Mouse (Mus musculus) adrenal gland, postnatal 14 days (tissue): ENCODE measurements around the gene Zkscan5. TPM values are rescaled to one million over a fixed set of nuclear protein-coding genes. Genes with fewer than 3 reads are reported as not detected.
A peak's percentile ranks its signal among the peaks of the same experiment; 100 is the strongest.
"Not testable (repeated sequence)": the region's sequence is repeated elsewhere in the genome, so short reads cannot be mapped to it uniquely, and the experiment has no call there.

Source experiments
- DNase-seq: peaks from one replicate; pipeline ENCODE4 v3.0.0; 2021; ENCODE audit warnings: mixed read lengths
- long read RNA-seq, 2 experiments: library from polyadenylated mRNA; stranded (forward); transcript quantifications; one replicate each; pipeline ENCODE4 v2.0.0; 2021
- total RNA-seq: library from RNA; stranded (reverse); gene quantifications from 2 replicates; pipeline ENCODE4 v1.2.3, GENCODE M21; 2021

Gene Zkscan5
- 12.2 and 14.3 TPM in 2 replicates for total RNA-seq
- long read RNA-seq, experiment 1, transcript Zkscan5-202 (6 exons, 3,794 nt): major isoform, 8 of 17 reads
- long read RNA-seq, experiment 1, partial matches to known transcripts: 1 of 17 reads
- long read RNA-seq, experiment 1, other reads (novel, unspliced or antisense): 6 of 17 reads
- long read RNA-seq, experiment 2, transcript Zkscan5-202 (6 exons, 3,794 nt): major isoform, 12 of 18 reads
- long read RNA-seq, experiment 2, partial matches to known transcripts: 3 of 18 reads
- long read RNA-seq, experiment 2, other reads (novel, unspliced or antisense): 3 of 18 reads

- peak; percentile 99 for DNase-seq
These were observed at the start of gene Zkscan5 for GRCm38 (mm10) chr5:145203936-145204691. Gene Zkscan5 (plus strand): TSS chr5:145204562.

DNA sequence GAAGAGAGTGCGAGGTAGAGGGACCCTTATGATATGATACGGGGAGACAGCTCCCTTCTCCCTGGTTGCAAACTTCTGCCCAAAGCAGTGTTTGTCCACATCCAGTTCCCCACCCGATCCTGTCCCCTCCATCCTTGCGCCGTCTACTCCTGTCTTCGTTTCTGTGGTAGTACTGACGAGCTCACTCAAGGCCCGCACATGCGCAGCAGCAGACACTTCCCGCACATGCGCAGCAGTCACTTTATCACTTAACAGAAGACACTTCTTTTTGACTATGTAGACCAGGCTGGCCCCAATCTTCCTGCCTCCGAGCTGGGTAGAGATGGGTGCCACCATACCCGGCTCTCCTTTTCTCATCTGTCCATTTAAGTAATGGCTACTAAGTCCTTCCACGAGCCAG, 43.0 kb upstream of the Zkscan5 start:
- DNase-seq: no peak

- DNase-seq: peak; percentile 53
These were observed 39.7 kb upstream of the Zkscan5 start for GRCm38 (mm10) chr5:145164710-145165109.

- DNase-seq: peak; percentile 32
These were observed 39.2 kb upstream of the Zkscan5 start for GRCm38 (mm10) chr5:145165184-145165583.

DNA sequence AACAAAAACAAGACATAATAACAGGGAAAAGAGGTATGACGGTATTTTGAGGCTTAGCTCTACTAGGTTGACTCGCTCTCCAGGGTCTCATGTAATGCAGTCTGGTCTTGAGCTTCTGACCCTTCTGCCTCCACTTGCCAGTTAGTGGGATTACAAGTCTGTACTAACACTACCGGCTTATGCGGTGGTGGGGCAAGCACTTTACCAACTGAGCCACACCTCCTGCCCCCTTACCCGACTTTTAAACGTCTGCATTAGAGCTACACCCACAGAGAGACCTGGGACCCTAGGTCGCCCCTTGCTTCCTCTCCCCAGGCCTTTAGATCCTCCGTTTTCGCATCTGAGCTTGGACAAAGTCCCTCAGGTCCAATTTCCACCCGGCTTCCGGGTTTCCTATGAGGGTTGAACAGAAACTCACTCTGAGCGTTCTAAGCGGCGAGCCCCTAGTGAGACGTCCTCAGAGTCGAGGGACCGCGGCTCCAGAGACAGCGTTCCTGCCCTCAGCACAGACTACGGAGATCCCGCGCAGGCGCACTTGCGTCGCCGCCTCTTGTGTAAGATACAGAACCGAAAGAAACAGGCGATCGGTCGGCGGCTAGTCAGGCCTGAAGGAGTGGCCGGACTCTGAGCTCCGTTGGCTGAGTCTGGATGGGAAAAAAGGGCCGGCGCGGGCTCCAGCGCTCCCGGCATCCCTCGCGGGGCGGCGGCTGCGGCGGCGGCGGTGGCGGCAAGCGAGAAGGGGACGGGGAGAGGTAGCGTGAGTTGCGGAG, 37.6 kb upstream of the Zkscan5 start, which contains the start of the genes Ptcd1 and Cpsf4:
Gene Ptcd1 (minus strand): TSS at position 573 of the 770 bp plus-strand sequence.
Gene Cpsf4 (plus strand): TSS at position 678 of the 770 bp plus-strand sequence.
- DNase-seq: peak; percentile 99

- DNase-seq: no peak
These were observed 37.1 kb upstream of the Zkscan5 start for GRCm38 (mm10) chr5:145167306-145167661.

- no peak for DNase-seq
These were observed 25.8 kb upstream of the Zkscan5 start for GRCm38 (mm10) chr5:145178461-145178980.

DNA sequence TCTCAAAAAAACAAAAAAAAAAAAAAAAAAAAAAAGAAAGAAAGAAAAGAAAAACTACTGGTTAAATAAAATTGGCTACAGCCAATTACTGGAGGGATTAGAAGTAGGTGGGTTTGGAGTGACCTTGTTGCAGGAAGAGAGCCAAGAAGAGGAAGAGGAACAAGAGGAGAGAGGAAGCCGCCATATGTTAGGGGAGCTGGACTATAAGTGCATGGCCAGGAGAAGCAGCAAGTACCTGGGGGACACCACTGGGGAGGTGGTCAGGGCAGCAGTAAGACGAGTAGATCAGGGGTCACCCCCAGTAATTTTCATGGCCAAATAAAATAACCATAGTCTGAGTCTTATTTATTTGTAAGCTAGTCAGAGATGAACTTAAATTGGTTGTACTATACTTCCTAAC, 19.1 kb upstream of the Zkscan5 start:
- DNase-seq: no peak

DNA sequence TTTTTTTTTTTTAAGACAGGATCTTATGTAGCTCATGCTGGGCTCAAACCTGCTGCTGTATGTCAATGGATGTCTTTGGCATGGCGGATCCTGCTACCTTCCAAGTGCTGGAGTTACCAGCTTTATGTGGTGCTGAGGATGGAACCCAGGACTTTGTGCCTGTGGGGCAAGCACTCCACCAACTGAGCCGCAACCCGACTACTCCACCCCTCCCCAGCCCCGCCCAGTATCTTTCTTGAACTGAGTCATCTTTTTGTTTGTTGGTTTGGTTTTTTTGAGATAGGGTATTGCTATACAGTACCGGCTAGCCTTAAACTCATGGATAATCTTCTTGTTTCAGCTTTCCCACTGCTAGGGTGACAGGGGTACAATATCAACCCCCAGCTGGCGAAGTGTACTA, 14.9 kb upstream of the Zkscan5 start:
- DNase-seq: no peak

GRCm38 (mm10) chr5:145190373-145190772, 14.0 kb upstream of the Zkscan5 start:
- peak; percentile 16 for DNase-seq

DNA sequence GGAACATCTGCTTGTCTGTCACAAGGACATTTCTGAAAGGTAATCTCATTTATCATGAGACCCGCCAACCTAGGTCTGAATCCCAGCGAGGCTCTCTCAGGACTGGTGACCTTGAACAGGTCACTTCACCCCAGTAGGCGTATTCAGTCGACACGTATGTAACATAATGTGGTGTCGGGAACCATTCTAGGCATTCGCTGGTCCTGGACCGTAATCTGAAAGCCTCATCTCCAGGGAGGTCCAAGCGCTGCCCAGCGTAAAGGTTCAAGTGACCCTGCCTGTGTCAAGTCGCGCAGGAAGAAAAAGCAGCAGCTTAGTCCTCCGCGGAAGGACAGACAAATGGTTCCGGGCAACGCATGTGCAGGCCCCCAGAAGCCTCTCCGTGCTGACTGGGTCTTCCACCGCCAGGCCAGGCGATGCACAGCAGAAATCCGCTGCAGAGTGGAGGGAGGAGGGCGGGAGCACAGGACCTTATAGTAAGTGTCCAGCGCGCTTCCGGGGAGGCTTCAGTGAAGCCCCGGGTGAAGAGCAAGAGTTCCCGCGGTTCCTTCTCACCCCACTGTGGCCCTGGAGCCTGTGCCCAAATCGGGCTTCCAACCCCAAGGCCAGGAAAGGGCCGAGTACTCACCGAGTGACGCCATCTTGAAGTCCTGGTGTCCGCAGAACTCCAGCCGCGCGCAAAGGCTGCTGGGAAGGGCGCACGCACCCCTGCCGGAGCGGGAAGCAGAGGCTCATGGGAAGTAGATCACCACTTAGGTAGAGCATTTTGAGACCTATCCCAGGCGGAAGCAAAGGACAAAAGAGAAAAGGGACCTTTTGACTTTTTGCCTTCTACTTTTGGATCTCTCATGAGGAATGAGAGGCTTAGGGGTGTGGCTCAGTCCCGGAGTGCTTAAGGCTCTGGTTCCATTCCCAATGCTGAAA, 13.2 kb upstream of the Zkscan5 start:
- DNase-seq: peak; percentile 96

DNA sequence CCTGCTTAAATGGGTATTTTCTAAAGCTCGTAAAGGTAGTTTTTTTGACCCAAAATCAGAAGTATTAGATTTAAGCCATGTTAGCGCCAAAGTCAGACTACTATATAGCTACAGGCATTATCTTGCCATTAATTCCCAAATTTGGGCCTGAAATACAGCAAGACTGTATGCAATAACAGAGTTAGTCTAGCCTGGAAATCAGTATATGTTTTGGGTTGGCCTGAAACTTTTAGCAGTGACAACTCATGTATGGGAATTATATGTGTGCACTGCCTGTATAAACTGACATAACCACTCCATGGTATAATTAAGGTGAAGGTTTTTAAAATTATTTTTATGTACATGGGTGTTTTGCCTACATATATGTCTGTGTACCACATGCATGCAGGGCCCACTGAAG, 12.4 kb upstream of the Zkscan5 start, which contains the start of gene Atp5j2:
Gene Atp5j2 (minus strand): TSS at position 101 of the 400 bp plus-strand sequence.
- no peak for DNase-seq

GRCm38 (mm10) chr5:145200387-145200786, 4.0 kb upstream of the Zkscan5 start:
- no peak for DNase-seq

GRCm38 (mm10) chr5:145201321-145201991, 2.9 kb upstream of the Zkscan5 start, which contains the start of gene Zkscan14:
Gene Zkscan14 (minus strand): TSS chr5:145201868.
- peak; percentile 85 for DNase-seq

DNA sequence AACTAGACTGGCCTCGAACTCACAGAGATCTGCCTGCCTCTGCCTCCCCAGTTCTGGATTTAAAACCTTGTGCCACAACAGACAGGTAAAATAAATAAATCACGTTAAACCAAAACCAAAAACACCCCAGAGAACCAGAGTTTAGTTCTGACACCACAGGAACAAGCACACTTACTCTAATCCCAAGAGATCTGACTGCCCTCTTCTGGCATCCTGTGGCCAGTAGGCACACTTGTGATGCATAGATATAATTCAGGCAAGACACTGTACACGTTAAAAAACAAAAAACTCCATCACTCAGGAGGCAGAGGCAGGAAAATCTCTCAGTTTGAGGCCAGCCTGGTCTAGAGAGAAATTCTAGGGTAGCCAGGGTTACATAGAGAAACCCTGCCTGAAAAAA, 1.9 kb upstream of the Zkscan5 start:
- no peak for DNase-seq

DNA sequence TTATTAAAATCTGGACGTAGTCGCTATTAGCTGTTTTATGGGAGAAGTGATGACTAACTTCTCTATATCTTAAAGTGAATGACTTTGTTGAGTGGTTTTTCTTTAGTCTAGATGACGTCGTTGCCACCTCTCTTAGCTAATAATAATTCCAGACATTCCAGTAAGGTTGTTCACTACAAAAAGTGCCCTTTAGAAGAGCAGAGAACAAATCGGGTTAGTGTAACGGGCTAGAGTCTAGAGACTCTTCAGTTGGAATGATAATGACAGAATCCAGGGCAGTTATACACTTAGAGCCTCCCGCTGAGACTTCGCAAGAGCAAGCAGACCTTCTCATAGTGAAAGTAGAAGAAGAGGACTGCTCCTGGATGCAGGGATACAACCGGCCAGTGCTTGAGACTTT, 679 bp downstream of the Zkscan5 start:
- no peak for DNase-seq

DNA sequence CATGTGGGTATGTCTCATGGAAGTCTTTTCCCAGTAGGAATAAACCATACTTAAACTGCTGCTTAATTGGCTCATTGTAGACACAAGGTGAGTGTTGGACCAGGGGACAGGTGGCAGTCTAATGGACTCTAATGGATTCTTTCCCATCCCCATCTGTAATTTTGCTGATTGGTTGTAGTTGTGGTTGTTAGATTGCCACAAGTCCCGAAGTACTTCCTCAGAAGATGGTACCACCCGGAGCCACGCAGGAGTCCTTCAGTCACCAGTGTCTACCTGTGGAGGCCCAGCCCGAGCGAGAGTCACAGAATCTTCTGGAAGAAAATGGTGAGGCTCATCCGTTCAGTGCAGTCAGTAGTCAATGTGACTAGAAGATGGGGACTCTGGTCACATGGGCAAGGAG, 3.0 kb downstream of the Zkscan5 start:
- no peak for DNase-seq

DNA sequence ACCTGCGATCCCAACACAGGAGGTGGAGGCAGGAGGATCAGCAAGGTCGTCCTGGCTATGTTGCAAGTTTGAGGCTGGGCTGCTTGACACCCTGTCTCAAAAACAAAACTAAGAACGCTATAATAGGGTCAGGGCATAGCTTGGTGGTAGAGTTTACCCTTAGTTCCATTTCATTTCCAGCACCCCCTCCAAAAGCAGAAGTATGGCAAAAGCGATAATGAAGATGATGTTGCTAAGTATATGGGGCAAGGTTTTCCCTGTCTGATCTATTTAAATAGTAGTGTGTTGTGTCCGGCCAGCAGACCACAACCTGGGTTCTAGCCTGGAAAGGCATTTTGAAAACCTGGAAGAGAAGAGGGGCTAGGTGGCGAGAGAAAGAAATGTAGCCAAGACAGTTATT, 3.6 kb downstream of the Zkscan5 start:
- no peak for DNase-seq

- DNase-seq: not testable (repeated sequence)
These were observed 4.0 kb downstream of the Zkscan5 start for GRCm38 (mm10) chr5:145208391-145208790.

GRCm38 (mm10) chr5:145211340-145211739, 7.0 kb downstream of the Zkscan5 start:
- no peak for DNase-seq

DNA sequence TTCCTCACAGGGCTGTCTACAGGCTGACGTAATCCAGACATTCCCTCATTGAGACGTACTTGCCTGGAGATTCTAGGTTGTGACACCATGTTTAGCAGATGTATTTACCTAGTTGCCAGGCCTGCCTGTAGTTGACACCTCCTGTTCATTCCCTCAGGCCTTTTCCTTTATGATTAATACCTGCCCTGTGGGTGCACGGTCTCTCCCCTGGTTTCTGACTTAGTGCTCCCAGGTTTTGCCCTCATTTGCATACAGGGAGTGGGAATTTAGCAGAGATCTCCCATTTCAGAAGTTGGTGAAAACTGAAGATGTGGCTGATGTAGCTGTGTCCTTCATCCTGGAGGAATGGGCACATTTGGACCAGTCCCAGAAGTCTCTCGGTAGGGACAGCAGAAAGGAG, 7.9 kb downstream of the Zkscan5 start:
- no peak for DNase-seq
